Mouse (Mus musculus) E14TG2a.4 (cell line): Measurements from ENCODE around the gene Foxn2.

ENCODE experiments used
- CTCF ChIP-seq: conservative IDR thresholded peaks from 2 replicates; pipeline ENCODE4 v1.5.1; 2014; ENCODE audit warnings: low read length
- NANOG ChIP-seq: IDR thresholded peaks from 2 replicates; pipeline ENCODE4 v1.6.1; 2014; ENCODE audit warnings: borderline replicate concordance, low read length, mixed read lengths
- POU5F1 ChIP-seq: IDR thresholded peaks from 2 replicates; pipeline ENCODE4 v1.6.1; 2014; ENCODE audit warnings: low read length, borderline replicate concordance

DNA sequence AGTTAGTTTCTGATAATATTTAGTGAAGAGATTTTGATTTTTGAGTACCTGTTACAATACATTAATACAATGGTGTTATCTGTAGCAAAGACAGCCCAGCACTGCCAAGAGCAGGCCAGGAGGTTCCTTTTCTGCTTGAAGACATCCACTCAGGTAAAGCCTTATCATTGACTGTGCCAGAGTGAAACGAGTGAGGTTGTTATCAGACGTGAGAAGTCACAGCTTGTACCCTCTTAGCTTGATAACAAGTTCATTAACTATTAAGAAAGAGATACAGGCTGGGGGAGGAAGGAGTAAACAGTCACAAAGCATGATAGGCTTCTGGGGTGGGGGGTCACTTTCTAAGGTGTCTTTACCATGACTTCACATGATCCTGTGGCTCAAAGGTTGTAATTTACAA, 19.0 kb downstream of the Foxn2 start:
- TF ChIP-seq CTCF = no peak
- TF ChIP-seq NANOG = no peak
- no peak for TF ChIP-seq POU5F1
